Mouse (Mus musculus) kidney, adult 2 months (tissue): ENCODE measurements around the gene Dnajb7.

Source experiments
- CTCF ChIP-seq: fragments of 200-500 bp; conservative IDR thresholded peaks from 2 replicates; pipeline ENCODE4 v1.5.1; 2011; ENCODE audit warnings: low read depth, mild to moderate bottlenecking, control low read depth, low read length, moderate library complexity, mixed read lengths; ENCODE audit not compliant: insufficient read depth, insufficient read length
- POLR2A ChIP-seq: fragments of 200-500 bp; IDR thresholded peaks from one replicate; pipeline ENCODE4 v1.6.1; 2011; ENCODE audit warnings: low read depth, low read length, control low read depth

- no peak for TF ChIP-seq POLR2A
- TF ChIP-seq CTCF = no peak
Observed at GRCm38 (mm10) chr15:81366241-81366640, 41.9 kb downstream of the Dnajb7 start.
